Mouse (Mus musculus): ENCODE measurements around the gene 1700086D15Rik. TPM values are rescaled to one million over a fixed set of nuclear protein-coding genes. Genes with fewer than 3 reads are reported as not detected.

1700086D15Rik gene
- polyA plus RNA-seq, 1 experiment: 1.3 TPM

- H3K27me3 ChIP-seq (ENCODE audit: control insufficient read depth, insufficient read depth, low read length, poor library complexity, severe bottlenecking): no peaks in the 10 kb centered on the region
- peaks cover 3% of the 10 kb centered on the region for H3K4me1 ChIP-seq (ENCODE audit: control insufficient read depth, insufficient read depth, low read length)
- H3K36me3 ChIP-seq (ENCODE audit: control insufficient read depth, insufficient read depth, low read length, poor library complexity, severe bottlenecking): no peaks in the 10 kb centered on the region
- H3K9me3 ChIP-seq (replicated peaks; ENCODE audit: control insufficient read depth, insufficient read depth, low read length, poor library complexity, severe bottlenecking): no peaks in the 10 kb centered on the region
- TF ChIP-seq CTCF (IDR thresholded peaks at IDR 0.05; ENCODE audit: low read depth, low read length) (peak; percentile 59), POLR2A (IDR thresholded peaks at IDR 0.05; ENCODE audit: insufficient read depth, low read length) (no peak)
- H3K4me3 ChIP-seq (ENCODE audit: low read depth, low read length): no peak overlapping the region
- H3K27ac ChIP-seq (ENCODE audit: insufficient read depth, low read length): no peak overlapping the region
- H3K9ac ChIP-seq (ENCODE audit: low read depth, poor library complexity, severe bottlenecking): no peak overlapping the region
Observed at GRCm38 (mm10) chr11:65129110-65129509, 30.6 kb downstream of the 1700086D15Rik start.

- Histone ChIP-seq H3K27ac (ENCODE audit: insufficient read depth, low read length) (no peak overlapping the region), H3K4me3 (ENCODE audit: low read depth, low read length) (no peak overlapping the region), H3K4me1 (ENCODE audit: control insufficient read depth, insufficient read depth, low read length) (peaks cover 3% of the 10 kb centered on the region), H3K9me3 (replicated peaks; ENCODE audit: control insufficient read depth, insufficient read depth, low read length, poor library complexity, severe bottlenecking) (no peaks in the 10 kb centered on the region), H3K36me3 (ENCODE audit: control insufficient read depth, insufficient read depth, low read length, poor library complexity, severe bottlenecking) (no peaks in the 10 kb centered on the region), H3K9ac (ENCODE audit: low read depth, poor library complexity, severe bottlenecking) (no peak overlapping the region), H3K27me3 (ENCODE audit: control insufficient read depth, insufficient read depth, low read length, poor library complexity, severe bottlenecking) (no peaks in the 10 kb centered on the region)
- TF ChIP-seq POLR2A (IDR thresholded peaks at IDR 0.05; ENCODE audit: insufficient read depth, low read length) (no peak), CTCF (IDR thresholded peaks at IDR 0.05; ENCODE audit: low read depth, low read length) (no peak), EP300 (IDR thresholded peaks at IDR 0.05; ENCODE audit: insufficient read depth, low read depth, low read length) (no peak)
Observed at GRCm38 (mm10) chr11:65128666-65129065, 31.0 kb downstream of the 1700086D15Rik start.

- Histone ChIP-seq H3K9ac (ENCODE audit: low read depth, poor library complexity, severe bottlenecking) (no peak overlapping the region), H3K9me3 (replicated peaks; ENCODE audit: control insufficient read depth, insufficient read depth, low read length, poor library complexity, severe bottlenecking) (no peaks in the 10 kb centered on the region), H3K36me3 (ENCODE audit: control insufficient read depth, insufficient read depth, low read length, poor library complexity, severe bottlenecking) (no peaks in the 10 kb centered on the region), H3K27ac (ENCODE audit: insufficient read depth, low read length) (no peak overlapping the region), H3K4me1 (ENCODE audit: control insufficient read depth, insufficient read depth, low read length) (peaks cover 3% of the 10 kb centered on the region), H3K4me3 (ENCODE audit: low read depth, low read length) (no peak overlapping the region), H3K27me3 (ENCODE audit: control insufficient read depth, insufficient read depth, low read length, poor library complexity, severe bottlenecking) (no peaks in the 10 kb centered on the region)
- no peak for TF ChIP-seq CTCF (IDR thresholded peaks at IDR 0.05; ENCODE audit: low read depth, low read length)
- no peak for TF ChIP-seq POLR2A (IDR thresholded peaks at IDR 0.05; ENCODE audit: insufficient read depth, low read length)
- no peak for TF ChIP-seq EP300 (IDR thresholded peaks at IDR 0.05; ENCODE audit: insufficient read depth, low read depth, low read length)
Observed at GRCm38 (mm10) chr11:65126566-65126965, 33.1 kb downstream of the 1700086D15Rik start.

GRCm38 (mm10) chr11:65124913-65125418 lies 34.7 kb downstream of the 1700086D15Rik start:
- H3K9ac ChIP-seq (ENCODE audit: low read depth, poor library complexity, severe bottlenecking): no peak overlapping the region
- no peak for TF ChIP-seq CTCF (IDR thresholded peaks at IDR 0.05; ENCODE audit: low read depth, low read length)
- no peak for TF ChIP-seq POLR2A (IDR thresholded peaks at IDR 0.05; ENCODE audit: insufficient read depth, low read length)
- no peak for TF ChIP-seq EP300 (IDR thresholded peaks at IDR 0.05; ENCODE audit: insufficient read depth, low read depth, low read length)
- H3K36me3 ChIP-seq (ENCODE audit: control insufficient read depth, insufficient read depth, low read length, poor library complexity, severe bottlenecking): no peaks in the 10 kb centered on the region
- peaks cover 3% of the 10 kb centered on the region for H3K4me1 ChIP-seq (ENCODE audit: control insufficient read depth, insufficient read depth, low read length)
- no peaks in the 10 kb centered on the region for H3K27me3 ChIP-seq (ENCODE audit: control insufficient read depth, insufficient read depth, low read length, poor library complexity, severe bottlenecking)
- no peak overlapping the region for H3K4me3 ChIP-seq (ENCODE audit: low read depth, low read length)
- H3K27ac ChIP-seq (ENCODE audit: insufficient read depth, low read length): no peak overlapping the region
- no peaks in the 10 kb centered on the region for H3K9me3 ChIP-seq (replicated peaks; ENCODE audit: control insufficient read depth, insufficient read depth, low read length, poor library complexity, severe bottlenecking)

- no peaks in the 10 kb centered on the region for H3K36me3 ChIP-seq (ENCODE audit: control insufficient read depth, insufficient read depth, low read length, poor library complexity, severe bottlenecking)
Observed at GRCm38 (mm10) chr11:65120276-65120675, 39.4 kb downstream of the 1700086D15Rik start.

GRCm38 (mm10) chr11:65115811-65116210 lies 43.9 kb downstream of the 1700086D15Rik start:
- Histone ChIP-seq H3K27me3 (ENCODE audit: control insufficient read depth, insufficient read depth, low read length, poor library complexity, severe bottlenecking) (no peaks in the 10 kb centered on the region), H3K4me3 (ENCODE audit: low read depth, low read length) (no peak overlapping the region), H3K4me1 (ENCODE audit: control insufficient read depth, insufficient read depth, low read length) (no peaks in the 10 kb centered on the region), H3K36me3 (ENCODE audit: control insufficient read depth, insufficient read depth, low read length, poor library complexity, severe bottlenecking) (no peaks in the 10 kb centered on the region), H3K27ac (ENCODE audit: insufficient read depth, low read length) (no peak overlapping the region), H3K9me3 (replicated peaks; ENCODE audit: control insufficient read depth, insufficient read depth, low read length, poor library complexity, severe bottlenecking) (no peaks in the 10 kb centered on the region), H3K9ac (ENCODE audit: low read depth, poor library complexity, severe bottlenecking) (no peak overlapping the region)
- TF ChIP-seq EP300 (IDR thresholded peaks at IDR 0.05; ENCODE audit: insufficient read depth, low read depth, low read length) (no peak), POLR2A (IDR thresholded peaks at IDR 0.05; ENCODE audit: insufficient read depth, low read length) (no peak), CTCF (IDR thresholded peaks at IDR 0.05; ENCODE audit: low read depth, low read length) (no peak)

More at GRCm38 (mm10) chr11:65120276-65120675, 39.4 kb downstream of the 1700086D15Rik start:
- Histone ChIP-seq H3K9me3 (replicated peaks; ENCODE audit: control insufficient read depth, insufficient read depth, low read length, poor library complexity, severe bottlenecking) (no peaks in the 10 kb centered on the region), H3K4me1 (ENCODE audit: control insufficient read depth, insufficient read depth, low read length) (no peaks in the 10 kb centered on the region), H3K4me3 (ENCODE audit: low read depth, low read length) (no peak overlapping the region), H3K27me3 (ENCODE audit: control insufficient read depth, insufficient read depth, low read length, poor library complexity, severe bottlenecking) (no peaks in the 10 kb centered on the region), H3K27ac (ENCODE audit: insufficient read depth, low read length) (no peak overlapping the region), H3K9ac (ENCODE audit: low read depth, poor library complexity, severe bottlenecking) (no peak overlapping the region)
- TF ChIP-seq POLR2A (IDR thresholded peaks at IDR 0.05; ENCODE audit: insufficient read depth, low read length) (no peak), EP300 (IDR thresholded peaks at IDR 0.05; ENCODE audit: insufficient read depth, low read depth, low read length) (no peak), CTCF (IDR thresholded peaks at IDR 0.05; ENCODE audit: low read depth, low read length) (no peak)
